Mouse (Mus musculus) cortical plate, adult 2 months (tissue): ENCODE measurements at regions not wholly inside any gene's neighbourhood (a gene's known extent, or its start where the extent isn't known, plus 50 kb on each side); places are given as distances from the start of the nearest gene placed in this dataset.

ENCODE experiments used
- CTCF ChIP-seq: fragments of 200-500 bp; IDR thresholded peaks from 2 replicates; pipeline ENCODE4 v1.5.1; 2011; ENCODE audit warnings: mild to moderate bottlenecking, control low read depth, low read length; ENCODE audit not compliant: insufficient read depth; ENCODE audit errors: extremely low read depth
- POLR2A ChIP-seq: fragments of 200-500 bp; IDR thresholded peaks from 2 replicates; pipeline ENCODE4 v1.6.1; 2011; ENCODE audit warnings: mild to moderate bottlenecking, low read length, control low read depth; ENCODE audit not compliant: insufficient read depth; ENCODE audit errors: extremely low read depth

DNA sequence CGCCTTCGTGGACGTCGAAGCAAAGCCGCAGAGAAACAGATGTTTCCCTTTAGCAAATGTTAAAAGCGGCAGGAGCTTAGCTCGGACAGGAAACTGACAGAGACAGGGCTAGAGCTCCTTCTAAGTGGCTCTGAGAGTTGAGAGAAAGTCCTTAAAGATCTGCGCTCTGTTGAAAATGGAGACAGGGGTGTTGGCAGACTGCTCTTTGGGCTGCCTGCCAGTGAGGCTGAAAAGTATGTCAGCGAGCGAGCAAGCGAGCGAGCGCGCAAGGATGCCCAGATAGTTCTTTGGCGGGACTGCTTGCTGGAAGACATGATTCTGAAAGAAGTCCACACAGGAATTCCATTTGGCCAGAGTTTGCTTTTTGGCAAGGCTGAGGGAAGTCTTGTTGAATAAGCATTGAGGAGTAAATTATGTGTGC lies 827.0 kb upstream of the Adgrl4 start:
- TF ChIP-seq POLR2A (no peak), CTCF (no peak)
